Mouse (Mus musculus) neural tube, embryonic 10.5 days (tissue): Measurements from ENCODE around the gene Smim8.
A peak's percentile ranks its signal among the peaks of the same experiment; 100 is the strongest.
"Not testable (repeated sequence)": the region's sequence is repeated elsewhere in the genome, so short reads cannot be mapped to it uniquely, and the experiment has no call there.

Experiments used
- DNase-seq: peaks from one replicate; pipeline ENCODE4 v3.0.0-alpha.2; 2017; ENCODE audit warnings: low spot score; ENCODE audit errors: extremely low spot score

Smim8 gene

DNA sequence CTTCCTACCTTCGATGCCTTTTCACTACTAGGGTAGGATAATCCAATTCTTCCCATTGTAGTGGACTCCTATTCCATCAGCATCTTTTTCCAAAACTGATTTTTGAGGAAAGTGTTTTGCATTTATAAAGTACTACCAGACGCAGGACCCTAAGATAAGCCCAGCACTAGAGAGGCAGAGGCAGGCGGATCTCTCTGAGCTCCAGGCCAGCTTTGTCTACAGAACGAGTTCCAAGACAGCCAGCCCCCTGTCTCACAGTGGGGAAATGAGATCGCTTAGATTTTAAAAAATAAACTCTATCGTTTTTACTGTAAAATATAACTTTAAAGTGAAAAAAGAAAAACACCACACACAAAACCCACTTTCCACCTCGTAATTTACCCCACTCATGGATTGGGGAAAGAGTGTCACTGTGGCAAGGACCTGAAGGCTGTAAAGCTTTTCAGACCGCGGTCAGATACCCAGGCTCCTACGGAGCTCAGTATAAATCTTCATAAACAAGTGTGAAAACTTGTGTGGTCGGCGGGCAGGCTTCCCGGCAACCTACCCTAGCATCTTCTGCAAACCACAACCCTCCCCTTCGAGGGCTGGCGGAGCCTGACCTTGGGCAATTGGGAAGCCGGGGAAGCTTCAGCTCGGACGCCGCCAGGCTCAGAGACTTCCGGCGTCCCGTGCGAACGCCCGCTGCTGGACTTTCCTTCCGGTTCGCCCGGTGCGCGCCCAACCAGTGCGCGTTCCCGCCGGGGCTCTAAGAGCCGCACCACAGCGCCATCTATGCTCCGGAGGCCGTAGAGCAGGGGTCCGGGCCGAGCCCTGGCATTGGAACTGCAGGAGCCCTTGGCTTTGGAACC, at the start of gene Smim8:
Gene Smim8 (minus strand): TSS at position 747 of the 851 bp plus-strand sequence.
- DNase-seq = peak; percentile 98

DNA sequence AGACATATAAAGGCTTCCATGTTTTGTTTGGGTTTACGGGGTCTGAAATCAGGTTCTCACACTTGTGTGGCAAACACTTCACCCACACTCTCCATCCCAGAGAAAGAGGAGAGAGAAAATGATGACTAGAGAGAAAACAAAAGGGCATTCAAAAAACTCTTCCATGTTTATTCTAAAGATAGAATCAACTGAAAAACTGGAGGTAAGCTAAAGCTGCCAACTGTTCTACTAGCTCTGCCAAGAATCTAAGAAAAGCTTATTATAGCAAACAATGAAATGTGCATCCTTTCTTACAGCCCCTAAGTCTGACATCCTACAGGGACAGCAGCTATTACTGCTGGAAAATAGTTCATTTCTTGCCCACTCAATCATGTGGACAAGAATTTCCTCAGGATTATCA, 45.7 kb upstream of the Smim8 start:
- no peak for DNase-seq

DNA sequence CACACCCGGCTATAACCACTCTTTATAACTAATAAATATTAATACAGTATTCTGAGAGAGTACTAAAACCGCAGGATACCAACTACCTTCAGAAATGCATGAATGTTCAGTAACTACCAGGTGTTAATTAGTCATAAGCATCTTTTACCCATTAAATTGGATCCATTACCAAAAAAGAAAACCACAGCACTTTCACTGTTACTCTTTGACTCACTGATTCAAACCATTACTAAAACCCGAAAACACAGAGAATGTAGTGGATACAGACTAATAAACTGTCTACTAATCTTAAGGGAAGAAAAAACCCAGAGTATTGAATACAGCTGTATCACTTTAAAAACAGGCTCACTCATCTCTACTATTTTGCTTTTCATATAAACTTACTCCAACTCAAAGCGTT, 41.7 kb upstream of the Smim8 start:
- no peak for DNase-seq

DNA sequence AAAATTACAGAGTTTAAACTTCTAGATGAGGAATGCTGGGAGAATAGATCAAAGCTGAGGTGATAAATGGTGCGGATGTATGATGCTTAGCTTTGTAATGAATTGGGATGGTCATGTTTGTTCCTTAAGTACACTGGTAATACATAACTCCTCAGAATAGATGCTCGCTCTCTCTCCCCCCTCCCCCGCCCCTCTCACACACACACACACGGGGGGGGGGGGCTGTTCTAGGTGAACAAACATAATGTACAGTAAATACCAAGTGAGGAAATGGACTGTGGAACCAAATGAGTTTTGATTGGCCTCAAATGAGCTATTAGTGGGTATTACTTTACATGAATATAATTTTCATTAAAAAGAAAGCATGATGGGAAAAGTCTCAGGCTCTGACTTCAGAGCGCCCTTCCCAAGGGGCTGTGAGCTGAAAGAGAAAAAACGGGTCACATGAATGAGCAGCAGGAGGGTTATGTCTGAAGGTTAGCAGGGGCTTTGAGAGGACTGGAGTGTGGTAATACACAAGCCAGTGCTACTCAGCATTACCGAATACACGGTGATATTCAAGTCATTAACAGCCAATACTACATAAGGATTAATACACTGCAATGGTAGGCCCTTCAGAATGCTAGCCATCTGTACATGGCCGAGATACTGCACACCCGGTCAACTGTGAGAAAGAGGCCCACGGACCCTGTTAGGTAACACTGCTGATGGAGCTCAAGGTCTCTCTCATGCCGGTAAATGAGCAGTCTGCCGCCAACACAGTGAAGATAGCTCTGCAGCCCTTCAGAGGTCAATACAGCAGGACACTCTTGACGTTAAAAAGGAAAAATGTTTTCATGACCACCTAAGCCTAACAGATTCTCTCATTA, 23.2 kb upstream of the Smim8 start:
- DNase-seq = no peak

- DNase-seq = no peak
Observed at GRCm38 (mm10) chr4:34798005-34798404, 19.8 kb upstream of the Smim8 start.

GRCm38 (mm10) chr4:34797294-34797983, 19.2 kb upstream of the Smim8 start:
- DNase-seq = no peak

- no peak for DNase-seq
Observed at GRCm38 (mm10) chr4:34796294-34796693, 18.1 kb upstream of the Smim8 start.

GRCm38 (mm10) chr4:34786476-34786875, 8.3 kb upstream of the Smim8 start:
- no peak for DNase-seq

DNA sequence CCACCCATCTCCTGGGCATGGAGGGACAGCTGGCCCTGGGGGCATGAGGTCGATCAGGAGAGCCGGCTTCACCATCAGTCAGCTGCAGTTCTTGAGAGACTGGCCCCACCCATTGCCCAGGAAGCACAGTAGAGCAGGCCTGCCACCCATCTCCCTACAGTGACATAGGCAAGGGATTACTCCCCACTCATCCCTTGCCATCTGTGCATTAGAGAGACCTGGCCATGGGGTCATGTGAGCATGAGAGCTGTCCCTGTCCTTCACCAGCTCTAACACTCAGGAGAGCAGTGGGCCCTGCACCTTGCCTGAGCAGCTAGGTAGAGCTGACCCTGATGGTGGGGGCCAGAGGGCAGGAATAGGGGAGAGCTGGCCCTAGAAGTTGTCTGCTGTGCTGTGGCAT, 7.4 kb upstream of the Smim8 start:
- DNase-seq = no peak

DNA sequence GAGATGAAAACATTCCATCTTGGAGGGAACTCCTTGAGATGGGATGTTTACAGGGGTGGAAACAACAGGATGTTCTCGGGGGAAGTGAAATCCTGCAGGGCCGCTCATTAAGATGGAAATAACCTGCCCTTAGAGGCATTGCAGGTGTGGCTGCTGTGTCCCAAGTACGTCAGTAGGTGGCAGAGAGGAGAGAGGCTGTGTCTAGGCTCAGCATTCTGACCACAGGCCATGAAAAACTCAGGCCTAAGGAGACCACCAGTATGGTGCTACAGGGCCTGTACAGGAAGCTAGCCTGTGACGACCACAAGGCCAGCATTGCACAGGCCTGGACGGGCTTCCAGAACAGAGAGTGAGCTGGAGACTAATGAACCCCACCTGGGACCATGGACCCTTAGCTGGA, 6.6 kb upstream of the Smim8 start:
- DNase-seq = no peak

- DNase-seq = no peak
Observed at GRCm38 (mm10) chr4:34782730-34783129, 4.5 kb upstream of the Smim8 start.

- peak; percentile 32 for DNase-seq
Observed at GRCm38 (mm10) chr4:34771652-34772371, 6.4 kb downstream of the Smim8 start.

DNA sequence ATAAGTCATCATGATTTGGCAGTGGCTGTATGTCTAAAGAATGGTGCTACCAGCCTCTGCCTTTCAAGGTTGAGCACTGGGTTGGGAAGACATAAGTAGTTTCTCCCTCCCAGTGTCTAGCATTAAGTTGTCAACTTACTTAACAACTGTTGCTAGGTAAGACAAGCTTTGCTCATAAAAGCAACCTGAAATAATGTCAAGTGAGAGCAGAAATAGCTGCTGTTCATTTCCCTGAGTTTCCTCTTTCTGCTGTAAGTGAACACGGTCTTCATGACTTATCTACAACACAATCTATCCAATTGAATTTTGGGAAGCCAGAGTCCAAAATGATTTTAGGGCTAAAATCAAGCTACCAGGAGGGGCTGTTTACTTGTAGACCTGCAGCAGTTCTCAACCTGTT, 22.1 kb downstream of the Smim8 start, which contains the start of gene Gm136:
Gene Gm136 (minus strand): TSS at position 101 of the 400 bp plus-strand sequence.
- DNase-seq = no peak

DNA sequence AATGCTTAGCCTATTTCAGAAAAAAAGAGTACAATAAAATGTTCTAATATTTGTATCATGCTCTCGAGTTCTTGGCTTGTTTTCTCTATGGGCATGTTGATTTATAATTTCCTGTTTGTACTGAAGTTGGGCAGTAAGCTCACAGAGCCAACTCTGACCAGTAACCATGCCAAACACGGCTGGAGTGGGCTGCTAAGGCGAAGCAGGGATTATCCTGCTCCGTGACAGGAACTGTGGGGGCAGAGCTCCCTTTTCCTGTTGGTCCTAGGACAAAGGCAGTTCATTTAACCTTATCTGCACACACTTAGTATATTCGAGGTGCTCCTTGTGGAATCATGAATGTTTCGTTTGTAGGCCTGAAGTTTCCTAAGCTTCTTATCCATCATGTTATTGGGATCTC, 29.0 kb downstream of the Smim8 start:
- DNase-seq = no peak

DNA sequence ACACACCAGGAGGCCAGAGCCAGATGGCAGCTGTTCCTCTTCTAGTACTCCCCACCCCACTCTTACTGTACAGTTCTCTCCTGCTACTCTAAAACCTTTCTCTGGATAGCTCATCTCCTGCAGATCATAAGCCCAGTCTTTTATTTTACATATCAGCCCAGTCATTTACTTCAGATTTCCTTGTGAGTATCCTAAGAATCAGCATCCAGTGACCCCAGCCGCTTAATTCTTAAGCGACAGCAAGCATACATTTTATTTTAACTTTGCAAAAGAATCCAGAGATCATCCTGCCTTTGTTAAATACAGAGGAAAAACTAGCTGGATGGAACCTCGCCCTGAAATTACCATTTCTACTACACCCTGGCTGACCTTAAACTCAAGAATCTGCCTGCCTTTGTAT, 43.8 kb downstream of the Smim8 start:
- DNase-seq = no peak

DNA sequence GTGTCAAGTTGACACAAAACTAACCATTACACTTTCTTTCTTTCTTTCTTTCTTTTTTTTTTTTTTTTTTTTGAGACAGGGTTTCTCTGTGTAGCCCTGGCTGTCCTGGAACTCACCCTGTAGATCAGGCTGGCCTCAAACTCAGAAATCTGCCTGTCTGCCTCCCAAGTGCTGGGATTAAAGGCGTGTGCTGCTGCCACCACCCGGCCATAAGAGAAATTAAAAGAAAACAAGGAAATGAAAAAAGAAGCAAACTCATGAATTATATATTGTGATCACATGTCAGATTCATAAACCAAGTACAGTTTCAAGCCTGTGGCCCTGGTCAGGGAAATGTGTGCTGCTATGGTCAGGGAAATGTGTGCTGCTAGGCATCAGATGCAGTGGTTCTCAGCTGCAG, 44.8 kb downstream of the Smim8 start:
- DNase-seq = not testable (repeated sequence)

DNA sequence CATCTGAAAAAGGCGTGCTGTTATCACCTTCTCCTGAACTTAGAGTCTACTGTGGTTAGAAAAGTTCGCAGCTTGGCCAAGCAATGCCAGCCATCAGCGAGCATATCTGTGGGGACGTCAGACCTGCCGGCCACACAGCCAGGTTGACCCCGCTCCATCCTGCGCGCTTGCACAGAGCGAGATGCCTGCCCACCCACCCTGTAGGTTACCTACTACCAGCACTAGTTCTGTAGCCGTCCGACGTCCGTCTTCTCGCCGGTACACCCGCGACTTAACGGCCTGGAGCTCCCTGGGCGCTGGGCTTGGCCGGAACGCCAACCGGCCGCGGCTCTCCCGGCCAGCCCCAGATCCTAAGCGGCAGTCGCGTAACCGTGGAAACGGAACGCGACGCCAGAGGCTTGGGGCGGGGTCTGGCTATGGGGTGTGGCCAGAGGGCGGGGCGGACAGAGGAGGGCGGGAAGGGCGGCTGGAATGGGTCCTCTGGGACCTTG, 48.3 kb downstream of the Smim8 start, which contains the start of gene Cfap206:
Gene Cfap206 (minus strand): TSS at position 356 of the 491 bp plus-strand sequence.
- peak; percentile 88 for DNase-seq

- DNase-seq = not testable (repeated sequence)
Observed at GRCm38 (mm10) chr4:34725710-34726109, 52.5 kb downstream of the Smim8 start.

- DNase-seq = no peak
Observed at GRCm38 (mm10) chr4:34724306-34724705, 53.9 kb downstream of the Smim8 start.

GRCm38 (mm10) chr4:34723186-34723585, 55.0 kb downstream of the Smim8 start:
- DNase-seq = no peak
